Mouse (Mus musculus): ENCODE results near the gene Tmem119.

The Tmem119 gene

DNA sequence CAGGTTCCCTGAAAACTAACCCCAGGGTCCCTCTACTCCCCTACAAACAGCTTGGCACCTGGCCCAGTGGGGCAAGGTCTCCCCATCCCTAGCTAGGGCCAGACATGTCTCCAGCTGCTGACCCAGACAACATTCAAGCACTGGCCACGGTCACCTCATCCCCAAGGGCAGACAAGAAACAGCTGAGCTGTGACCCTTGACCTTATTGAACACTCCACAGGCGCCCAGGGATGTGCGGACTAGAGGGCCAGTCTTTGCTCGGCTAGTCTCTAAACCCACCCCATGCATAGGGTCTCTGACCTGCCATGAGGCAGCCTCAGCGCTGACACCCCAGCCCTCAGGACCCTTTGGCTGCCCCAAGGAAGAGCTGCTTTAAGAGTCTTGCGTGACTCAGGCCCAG lies 11.7 kb downstream of the Tmem119 start:
- DNase-seq, result peak; percentile 46 to 56

DNA sequence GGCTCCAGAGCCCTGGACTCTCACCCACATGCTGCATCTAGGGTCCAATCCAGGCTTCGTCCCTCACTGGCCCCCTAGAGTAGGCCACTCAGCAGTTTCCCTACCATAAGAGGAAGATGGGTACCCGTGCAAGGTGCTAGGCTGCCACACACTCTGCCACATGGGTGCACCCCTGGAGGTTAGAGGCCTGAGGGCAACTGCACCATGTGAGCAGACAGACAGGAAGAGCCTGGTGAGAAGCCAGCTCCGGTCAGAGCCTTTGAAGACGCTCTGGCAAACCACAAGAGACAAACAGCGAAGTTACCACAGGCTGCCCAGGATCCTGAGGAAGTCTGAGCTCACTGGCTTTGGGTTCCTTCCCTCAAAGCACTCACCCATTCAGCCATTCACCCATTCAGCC lies 13.3 kb downstream of the Tmem119 start:
- DNase-seq, result no peak

DNA sequence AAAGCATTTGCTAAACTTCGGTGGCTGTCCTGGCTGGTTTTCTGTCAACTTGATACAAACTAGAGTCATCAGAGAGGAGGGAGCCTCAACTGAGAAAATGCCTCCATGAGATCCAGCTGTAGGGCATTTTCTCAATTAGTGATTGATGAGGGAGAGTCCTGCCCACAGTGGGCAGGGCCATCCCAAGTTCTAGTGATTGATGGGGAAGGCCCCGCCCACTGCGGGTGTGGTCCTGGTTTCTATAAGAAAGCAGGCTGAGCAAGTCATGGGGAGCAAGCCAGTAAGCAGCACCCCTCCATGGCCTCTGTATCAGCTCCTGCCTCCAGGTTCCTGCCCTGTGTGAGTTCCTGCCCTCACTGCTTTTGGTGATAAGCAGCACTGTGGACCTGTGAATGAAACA lies 16.2 kb downstream of the Tmem119 start:
- peak; percentile 68 to 78 for DNase-seq

DNA sequence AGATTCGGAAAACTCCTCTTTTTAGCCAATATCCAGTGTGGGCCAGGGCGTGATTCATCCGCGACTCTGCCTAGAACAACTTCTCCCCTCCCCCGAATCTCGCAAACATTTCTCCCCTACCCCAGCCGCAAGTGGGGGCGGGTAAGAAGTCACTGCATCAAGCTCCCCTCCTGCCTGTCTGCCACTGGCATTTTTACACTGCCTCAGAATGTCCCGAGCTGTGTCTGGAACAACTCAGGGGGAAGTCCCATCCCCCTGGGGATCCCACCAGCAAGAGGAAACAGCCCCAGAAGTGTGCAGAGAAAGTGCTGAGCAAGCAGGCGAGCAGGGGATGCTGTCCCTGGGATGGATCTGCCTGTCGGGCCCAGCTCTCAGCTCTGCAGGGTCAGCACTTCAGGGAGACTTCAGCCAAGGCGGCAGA lies 16.7 kb downstream of the Tmem119 start:
- peak; percentile 69 to 82 for DNase-seq

DNA sequence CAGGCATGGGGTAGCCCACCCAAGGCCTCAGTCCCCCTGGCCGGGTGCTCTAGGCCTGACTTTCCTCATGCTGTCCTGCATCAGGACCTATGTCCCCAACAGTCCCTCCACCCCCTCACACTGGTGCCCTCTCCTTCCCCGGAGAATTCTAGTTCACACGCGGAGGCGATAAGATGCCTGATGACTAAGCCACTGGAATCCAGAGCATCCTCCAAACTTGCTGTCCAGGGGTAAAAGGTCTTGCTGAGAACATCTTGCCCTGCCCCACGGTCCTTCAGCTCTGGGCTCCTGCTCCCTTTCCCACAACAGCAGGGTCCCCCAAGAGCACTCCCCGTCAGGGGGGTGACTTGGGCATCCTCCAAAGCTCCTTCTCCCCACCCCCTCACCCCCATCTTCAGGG lies 17.7 kb downstream of the Tmem119 start:
- DNase-seq, result no peak

DNA sequence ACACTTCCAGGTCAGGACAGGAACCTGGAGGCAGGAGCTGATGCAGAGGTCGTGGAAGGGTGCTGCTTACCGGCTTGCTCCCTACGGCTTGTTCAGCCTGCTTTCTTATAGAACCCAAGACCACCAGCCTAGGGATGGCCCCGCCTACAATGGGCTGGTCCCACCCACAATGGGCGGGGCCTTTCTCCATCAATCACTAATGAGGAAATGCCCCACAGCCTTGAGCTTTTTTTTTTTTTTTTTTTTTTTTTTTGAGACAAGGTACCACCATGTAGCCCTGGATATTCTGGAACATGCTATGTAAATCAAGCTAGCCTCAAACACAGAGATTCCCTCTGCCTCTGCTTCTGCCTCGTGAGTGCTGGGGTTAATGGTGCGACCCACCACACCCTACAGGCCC lies 18.4 kb downstream of the Tmem119 start:
- DNase-seq, result no peak

DNA sequence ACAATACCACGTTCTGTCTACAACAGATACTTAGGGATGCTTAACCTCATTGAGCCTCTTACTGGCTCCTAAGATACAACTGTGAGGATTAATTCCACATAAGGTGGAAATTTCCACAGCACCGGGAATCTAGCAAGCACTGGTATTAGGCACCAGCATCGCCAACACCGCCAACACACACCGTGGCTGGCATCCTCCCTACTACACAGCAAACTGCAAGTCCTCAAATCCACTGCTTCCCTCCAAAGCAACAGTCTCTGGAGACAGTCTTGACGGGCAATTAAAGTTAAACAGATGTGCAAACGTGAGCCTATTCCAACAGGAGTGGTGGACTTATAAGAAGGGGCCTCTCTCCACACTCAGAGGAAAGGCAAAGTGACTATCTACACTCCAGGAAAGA lies 19.1 kb downstream of the Tmem119 start:
- DNase-seq, result no peak

DNA sequence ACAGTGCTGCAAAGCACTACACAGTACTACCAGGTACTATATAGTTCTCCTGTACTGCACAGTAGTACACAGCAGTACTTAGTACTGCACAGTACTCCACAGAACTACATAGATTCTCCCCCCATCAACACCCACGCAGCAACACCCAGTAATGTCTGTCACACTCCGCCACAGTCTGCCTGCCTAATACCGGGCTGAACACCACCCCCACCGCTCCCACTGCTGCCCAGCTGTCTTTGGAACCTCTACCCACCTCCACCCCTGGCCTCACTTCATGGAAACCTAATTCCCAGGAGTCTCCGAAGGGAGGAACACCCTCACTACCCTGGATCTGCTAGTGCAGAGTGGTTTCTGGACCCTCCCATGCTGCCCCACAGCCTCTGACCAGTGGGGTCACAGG lies 19.6 kb downstream of the Tmem119 start:
- no peak for DNase-seq

DNA sequence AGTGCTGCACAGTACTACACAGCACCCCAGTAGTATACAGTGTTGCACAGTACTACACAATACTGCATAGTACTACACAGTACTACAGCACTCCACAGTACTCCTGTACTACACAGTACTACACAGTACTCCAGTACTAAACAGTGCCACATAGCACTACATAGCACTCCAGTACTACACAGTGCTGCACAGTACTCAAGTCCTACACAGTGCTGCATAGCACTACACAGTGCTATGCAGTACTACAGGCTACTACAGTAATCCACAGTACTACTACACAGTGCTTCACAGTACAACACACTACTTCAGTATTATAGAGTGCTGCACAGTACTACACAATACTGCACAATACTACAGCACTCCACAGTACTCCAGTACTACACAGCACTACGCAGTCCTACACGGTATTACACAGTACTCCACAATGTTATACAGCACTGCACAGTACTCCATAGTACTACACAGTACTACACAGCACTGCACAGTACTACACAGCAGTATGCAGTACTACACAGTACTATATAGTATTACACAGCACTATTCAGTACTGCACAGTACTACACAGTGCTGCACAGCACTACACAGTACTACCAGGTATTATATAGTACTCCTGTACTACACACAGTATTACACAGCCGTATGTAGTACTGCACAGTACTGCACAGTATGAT lies 20.1 kb downstream of the Tmem119 start:
- DNase-seq, result no peak

DNA sequence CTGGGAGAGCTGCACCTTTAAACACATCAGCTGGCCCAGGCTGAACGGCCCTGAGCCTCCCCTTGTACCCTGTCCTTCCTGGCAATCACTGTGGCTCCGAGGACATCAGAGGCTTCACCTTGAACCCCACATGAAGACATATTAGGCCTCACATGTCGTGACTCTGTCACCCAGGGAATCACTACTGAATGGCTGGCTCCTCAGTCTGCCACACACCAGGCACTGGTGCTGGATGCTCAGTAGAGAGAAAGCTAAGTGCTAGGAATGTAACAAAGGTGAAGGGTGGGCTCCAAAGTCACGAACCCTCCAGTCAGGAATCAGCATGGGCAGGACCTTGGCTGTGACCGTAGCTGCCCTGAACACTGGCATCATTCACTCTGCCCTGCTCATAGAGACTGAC lies 20.7 kb downstream of the Tmem119 start:
- DNase-seq, result no peak

DNA sequence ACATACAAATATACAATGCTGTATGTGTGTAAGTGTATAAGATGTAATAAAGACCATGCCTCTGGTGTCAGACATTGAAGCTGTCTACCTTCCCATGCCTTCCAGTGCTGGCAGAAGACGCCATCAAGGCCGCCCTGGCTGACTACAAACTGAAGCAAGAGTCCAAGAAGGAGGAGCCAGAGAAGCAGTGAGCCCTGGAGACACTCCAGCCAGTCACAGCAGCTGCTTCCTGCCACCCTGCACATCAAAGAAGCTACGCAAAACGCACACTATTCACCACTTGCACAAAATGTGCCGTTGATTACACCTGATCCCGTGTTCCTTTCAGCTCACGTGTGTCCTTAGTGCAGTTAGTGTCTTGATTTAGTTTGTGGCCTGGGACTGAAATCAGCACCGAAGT lies 22.6 kb downstream of the Tmem119 start:
- DNase-seq, result peak in 1 of 2 experiments; percentile 27

DNA sequence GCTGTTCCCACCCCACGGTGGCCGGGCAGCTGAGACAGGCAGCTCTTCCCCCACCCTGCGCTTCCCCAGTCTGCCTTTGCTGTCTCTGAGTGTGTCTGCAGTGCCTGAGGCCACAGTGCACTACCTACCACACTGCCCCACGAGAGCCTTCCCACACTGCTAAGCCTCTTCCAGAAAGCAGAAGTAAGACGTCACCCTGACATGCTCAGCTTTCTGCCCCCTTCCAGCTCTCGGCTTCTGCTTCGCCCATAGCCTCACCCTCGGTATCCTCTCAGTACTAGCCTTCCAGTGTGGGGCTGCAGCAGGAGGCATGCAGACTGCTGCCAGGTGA lies 23.5 kb downstream of the Tmem119 start:
- no peak for DNase-seq

DNA sequence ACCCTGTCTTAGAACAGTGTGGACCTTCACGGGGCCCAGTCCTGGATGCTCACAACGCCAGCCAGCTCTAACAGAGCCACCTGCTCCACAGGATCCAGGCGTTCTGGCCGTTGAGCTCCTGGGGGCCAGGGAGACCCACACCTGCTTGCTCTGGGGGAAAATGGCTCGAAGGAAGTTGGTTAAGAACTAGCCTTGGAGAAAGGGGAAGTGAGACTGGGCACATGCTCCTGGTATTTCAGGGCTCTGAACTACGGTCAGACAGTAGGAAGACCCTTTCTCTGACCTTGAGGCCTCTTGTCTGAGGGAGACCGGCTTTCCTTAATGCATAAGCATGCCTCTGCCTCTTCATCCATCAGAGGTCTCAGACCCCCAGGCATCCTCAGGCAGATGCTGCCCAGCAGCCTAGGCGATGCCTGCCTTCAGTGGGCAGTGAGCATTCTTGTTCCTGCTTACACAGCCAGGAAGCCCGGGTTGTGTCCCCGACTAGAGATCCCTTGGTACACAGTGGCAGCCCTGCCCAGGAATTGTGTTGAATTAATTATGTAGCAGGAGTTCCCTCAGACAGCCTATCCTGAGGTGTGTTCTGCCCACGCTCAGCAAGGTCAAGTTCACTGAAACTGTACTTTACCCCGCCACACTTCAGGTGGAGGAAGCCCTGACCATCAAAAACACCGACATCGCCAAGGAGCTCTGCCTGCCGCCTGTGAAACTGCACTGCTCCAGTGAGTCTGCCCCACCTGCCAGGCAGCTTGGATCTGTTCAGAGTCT lies 24.0 kb downstream of the Tmem119 start:
- no peak for DNase-seq

DNA sequence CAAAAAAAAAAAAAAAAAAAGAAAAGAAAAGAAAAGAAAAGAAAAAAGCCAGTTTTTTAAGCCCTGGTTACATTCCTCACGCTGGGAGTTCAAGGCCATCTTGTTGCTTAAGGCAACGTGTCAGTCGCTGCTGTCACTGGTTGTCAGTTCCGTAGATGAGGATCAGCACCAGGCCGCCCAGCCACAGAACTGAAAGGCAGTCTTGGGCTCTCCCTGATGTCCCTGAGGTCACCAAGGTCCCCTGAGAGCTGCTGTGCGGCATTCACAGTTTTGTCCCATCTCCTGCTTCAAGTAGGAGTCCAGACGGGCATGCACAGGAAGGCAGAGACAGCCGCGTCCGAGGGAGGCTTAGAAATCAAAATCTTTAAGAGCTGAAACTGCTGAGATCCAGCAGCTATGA lies 24.7 kb downstream of the Tmem119 start:
- no peak for DNase-seq

DNA sequence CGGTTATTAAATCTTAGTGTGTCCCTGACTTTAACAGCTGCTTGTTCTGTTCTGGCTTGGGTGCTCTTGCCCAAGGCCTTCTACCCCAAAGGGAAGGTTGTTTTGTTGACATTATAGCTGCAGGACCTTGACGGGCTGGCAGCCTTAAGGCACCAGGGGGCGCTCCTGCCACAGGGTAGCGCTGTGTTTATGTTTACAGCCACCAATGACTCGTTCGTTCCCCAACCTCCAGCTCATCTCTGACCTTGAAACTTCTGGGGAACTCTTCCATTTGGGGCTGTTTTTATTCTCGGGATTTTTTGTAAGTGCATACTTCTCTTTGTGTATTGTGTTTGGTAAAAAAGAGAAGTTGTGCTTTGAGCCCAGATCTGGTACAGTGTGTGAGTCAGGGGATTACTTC lies 26.7 kb downstream of the Tmem119 start:
- DNase-seq, result peak; percentile 94 to 95

DNA sequence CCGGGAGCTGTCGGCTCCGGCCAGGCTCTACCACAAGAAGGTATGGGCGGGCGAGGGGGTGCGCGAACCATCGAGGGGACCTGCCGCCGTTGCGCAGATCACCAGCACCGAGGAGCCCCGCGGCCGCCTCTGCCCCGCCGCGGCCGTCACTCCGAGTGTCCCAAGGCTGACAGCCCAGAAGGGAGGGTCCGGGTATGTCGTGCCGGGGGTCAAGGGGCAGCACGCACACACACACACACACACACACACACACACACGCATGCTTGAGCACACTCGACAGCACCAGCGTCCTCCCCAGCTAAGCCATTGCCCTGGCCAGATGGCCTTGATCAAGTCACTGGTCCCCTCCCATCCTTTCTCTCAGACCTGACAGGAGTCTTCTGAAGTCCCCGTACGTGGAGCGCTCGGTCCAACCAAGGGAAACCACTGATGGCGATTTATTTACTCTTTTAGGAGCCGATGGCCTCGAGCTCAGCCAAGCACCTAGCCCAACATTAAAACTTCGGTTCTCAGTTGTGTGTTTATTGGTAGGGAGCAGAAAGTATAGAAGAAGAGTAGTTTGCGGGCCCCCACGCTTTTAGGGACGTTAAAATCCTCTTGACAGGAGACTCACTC lies 27.3 kb downstream of the Tmem119 start:
- no peak for DNase-seq

DNA sequence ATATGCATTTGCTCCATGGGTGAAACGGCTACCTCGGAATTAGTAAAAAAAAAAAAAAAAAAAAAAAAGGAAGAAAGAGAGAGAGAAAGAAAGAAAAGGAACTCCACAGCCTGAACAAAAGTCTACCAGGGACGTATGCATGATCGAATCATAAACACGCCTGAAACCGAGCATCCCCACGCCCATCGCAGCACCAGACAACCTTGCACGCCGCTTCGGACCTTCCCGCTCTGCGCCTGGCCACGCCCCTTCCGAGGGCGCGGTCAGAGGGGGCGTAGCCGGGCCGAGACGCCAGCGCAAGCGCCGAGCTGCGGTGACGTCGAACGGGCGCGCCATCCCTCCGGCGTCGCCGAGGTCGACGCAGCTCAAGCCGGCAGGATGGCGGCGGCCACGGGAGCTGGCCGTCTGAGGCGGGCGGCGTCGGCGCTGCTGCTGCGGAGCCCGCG lies 27.8 kb downstream of the Tmem119 start, which contains the start of the genes Sart3 and Iscu:
Sart3 (minus strand) TSS at position 61 of the 446 bp plus-strand sequence.
Iscu (plus strand) TSS at position 299 of the 446 bp plus-strand sequence.
- DNase-seq, result peak; percentile 97

DNA sequence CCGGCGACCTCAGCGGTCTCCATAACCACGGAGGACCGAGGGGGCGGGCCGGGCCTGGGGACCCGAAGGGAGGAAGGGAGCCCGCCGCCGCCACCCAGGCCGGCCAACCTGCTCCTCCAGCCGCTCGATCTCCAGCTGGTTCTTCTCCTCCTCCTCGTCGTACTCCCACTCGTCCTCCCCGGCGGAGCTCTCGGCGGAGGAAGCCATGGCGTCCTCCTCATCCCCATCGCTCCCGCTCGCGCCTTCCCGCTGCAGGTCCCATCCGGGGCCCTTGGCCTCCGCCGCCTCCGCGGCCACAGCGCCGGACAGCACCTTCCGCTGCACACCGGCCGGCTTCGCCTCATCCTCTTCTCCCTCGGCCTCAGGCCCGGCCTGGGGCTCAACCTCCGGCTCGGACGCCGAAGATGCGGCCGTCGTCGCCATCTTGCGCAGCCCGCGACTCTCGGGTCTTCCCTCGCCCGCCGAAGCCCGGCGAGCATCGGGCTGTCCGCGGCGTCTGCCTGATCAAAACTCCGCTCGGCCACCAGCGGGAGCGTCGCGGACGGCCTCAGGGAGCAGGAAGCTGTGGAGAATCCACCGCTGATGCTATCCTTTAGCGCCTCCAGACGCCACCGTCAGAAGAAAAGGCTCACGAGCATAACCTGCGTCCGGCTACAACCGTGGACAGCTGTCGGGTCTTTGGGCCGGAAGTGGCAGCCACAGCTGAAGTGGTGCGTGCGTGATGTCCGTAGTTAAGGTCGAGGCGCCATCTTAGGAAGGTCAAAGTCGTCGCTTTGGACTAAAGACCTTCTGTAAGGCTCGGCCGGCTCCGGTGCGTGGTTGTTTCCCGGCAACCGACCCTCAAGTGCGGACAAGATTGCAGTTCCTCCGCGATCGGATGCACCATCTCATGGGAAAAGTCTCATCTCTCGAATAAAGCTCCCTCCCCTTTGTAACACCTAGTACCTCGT lies 28.8 kb downstream of the Tmem119 start:
- peak; percentile 87 to 93 for DNase-seq

DNA sequence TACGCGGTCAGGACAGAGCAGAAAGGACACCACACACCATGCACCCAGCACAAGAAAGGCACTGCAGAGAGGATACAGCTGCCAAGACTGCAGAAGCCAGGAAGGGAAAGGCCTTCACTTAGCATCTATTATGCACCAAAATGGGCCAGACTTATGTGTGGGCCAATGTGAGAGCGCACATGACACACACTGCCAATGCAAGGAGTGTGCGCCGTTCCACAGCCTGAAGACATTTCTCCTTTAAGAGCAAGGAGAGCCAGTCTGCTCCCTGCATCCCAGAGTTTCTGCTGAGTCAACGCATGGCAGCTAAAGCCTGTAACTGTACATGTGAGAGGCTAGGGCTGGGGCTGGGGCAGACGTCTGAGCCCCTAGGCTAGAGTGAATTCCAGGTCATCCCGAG lies 31.5 kb downstream of the Tmem119 start:
- DNase-seq, result no peak

DNA sequence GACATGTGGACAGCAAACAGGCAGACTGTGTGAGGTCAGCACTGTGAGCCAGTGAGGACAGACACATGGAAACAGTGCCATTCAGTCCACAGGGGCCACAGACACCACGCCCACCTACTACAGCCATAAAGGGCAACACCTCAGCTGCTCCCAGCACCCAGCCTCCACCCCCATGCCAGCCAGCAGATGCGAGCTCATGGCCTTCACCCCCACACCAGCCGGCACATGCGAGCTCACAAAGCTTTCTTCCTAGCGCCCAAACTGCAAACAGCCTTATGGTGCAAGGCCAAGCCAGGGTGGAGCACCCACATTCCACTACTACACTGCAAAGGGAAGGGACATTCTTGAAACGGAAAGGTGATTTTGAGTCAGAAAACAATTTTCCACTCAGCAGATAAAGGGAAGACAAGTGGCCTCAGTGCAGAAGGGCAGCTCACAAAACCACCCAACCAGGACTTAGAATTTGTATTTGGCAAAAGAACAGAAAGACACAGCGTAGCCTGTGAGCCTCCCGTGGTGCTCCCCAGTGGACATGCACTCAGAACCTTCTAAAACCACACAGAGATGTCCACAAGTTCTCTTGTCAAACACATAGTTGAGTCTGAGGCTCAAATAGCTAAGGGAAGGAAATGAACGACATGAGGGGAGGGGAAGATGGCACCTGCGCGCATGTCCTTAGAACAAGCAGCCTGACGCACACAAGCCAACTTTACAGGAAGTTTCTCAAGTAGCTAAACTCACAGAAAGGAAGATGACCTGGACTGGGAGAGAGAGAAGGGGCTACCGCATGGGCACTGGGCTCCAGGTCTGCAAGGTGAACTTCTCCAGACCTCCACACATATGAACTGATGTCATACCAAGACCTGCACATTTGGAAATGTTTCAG lies 34.4 kb downstream of the Tmem119 start:
- DNase-seq, result no peak

DNA sequence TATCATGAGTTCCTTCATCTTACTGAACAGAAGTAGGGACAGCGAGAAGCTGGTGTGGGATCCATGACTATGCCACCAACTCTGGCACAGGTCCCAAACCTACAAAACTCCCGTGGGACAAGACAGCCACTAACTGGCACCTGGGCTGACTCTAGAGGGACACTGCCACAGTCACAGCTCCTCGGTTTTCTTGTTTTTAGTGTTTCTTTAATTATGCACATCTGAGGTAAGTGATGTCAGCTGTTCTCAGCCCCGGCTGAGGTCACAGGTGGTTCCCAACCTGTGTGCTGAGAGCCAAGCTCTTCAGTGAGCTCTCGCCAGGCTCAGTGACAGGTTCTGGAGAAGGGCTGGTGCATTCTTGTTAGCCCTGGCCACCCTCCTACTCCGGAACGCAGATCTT lies 35.9 kb downstream of the Tmem119 start:
- no peak for DNase-seq

DNA sequence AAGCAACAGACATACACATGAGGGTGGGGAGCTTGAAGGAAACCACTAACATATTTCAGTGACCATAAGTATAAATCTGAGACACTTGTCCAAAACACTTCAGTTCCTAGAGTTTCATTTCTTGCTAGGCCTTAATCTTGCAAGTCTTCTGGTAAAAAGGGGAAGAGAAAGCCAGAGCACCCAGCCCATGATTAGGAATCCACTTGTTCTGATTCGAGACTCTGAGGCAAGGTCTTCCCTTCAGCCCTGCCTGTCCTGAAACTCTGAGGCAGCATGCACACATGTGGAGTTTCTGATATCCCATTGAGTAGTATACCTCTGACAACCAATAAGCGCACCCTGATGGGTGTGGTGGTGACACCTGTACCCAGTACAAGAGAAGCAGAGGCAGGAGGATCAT lies 38.7 kb downstream of the Tmem119 start:
- DNase-seq, result no peak

Data from kidney, postnatal 4 days (tissue).